8 mouse cellular contexts compared by ENCODE assay signal in the genomic region with DNA sequence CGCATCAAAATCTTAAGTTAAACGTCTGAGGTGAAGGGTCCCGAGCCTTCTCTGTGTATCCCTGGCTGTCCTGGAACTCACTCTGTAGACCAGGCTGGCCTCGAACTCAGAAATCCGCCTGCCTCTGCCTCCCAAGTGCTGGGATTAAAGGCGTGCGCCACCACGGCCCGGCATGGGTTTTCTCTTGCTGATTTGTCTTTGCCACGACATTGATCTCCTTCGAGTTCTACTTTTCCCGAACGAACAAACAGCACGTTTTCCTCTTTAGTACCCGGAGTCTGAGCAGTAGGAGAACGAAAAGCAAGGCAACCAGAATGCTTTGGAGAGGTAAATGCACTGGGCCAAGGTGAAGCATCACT. TPM values are rescaled to one million over a fixed set of nuclear protein-coding genes. Genes with fewer than 3 reads are reported as not detected.
A peak's percentile ranks its signal among the peaks of the same experiment; 100 is the strongest.
DNase-seq lines count a peak whose midpoint lies in the region; ATAC-seq and TF ChIP-seq lines count a peak whose summit lies in the region.
"Not testable (repeated sequence)": the region's sequence is repeated elsewhere in the genome, so short reads cannot be mapped to it uniquely, and the experiment has no call there.

No protein-coding gene starts in this region.

- DNase-seq in MEL (ENCODE audit: low read depth, low spot score); limb, embryonic 10.5 days (ENCODE audit: low spot score); liver, postnatal 0 days: not testable (repeated sequence)

- ATAC-seq in heart, embryonic 11.5 days (replicated peaks; ENCODE audit: insufficient number of reproducible peaks, low FRiP score, low TSS enrichment); liver, postnatal 0 days; stomach, embryonic 15.5 days (ENCODE audit: insufficient read depth, low FRiP score, low read depth): not testable (repeated sequence)
- ATAC-seq in hindbrain, embryonic 16.5 days = peak; percentile 3; the same call in 1 of the 2 replicates
- ATAC-seq in midbrain, embryonic 15.5 days (replicated peaks) = peak; percentile 2; the same call in 1 of the 2 replicates

- H3K4me3 ChIP-seq in MEL (ENCODE audit: control insufficient read depth in 1 of 2, insufficient read depth in 1 of 2, low read depth in 2 of 2, low read length in 2 of 2) = peak overlapping the region; percentile 38 to 62
- peak overlapping the region; percentile 74 for H3K4me3 ChIP-seq in embryonic fibroblast, embryonic 13.5 days (ENCODE audit: insufficient read depth, low read length)
- peak overlapping the region; percentile 87 for H3K4me3 ChIP-seq in heart, embryonic 11.5 days (ENCODE audit: low read depth, low read length)
- peak overlapping the region; percentile 77 for H3K4me3 ChIP-seq in hindbrain, embryonic 16.5 days (ENCODE audit: low read length)
- peak overlapping the region; percentile 83 for H3K4me3 ChIP-seq in limb, embryonic 10.5 days
- H3K4me3 ChIP-seq in liver, postnatal 0 days (ENCODE audit: low read depth, low read length) = peak overlapping the region; percentile 92
- H3K4me3 ChIP-seq in midbrain, embryonic 15.5 days = peak overlapping the region; percentile 87
- H3K4me3 ChIP-seq in stomach, embryonic 15.5 days (replicated peaks) = peak overlapping the region; percentile 87

- H3K4me1 ChIP-seq in MEL (ENCODE audit: control insufficient read depth in 1 of 2, insufficient read depth in 2 of 2, low read length in 2 of 2) = peaks cover 0 to 22% of the 10 kb centered on the region in 2 experiments; a peak in 3 of 4 replicates
- not testable (repeated sequence) for H3K4me1 ChIP-seq in embryonic fibroblast, embryonic 13.5 days (ENCODE audit: control insufficient read depth, insufficient read depth, low read length)
- H3K4me1 ChIP-seq in heart, embryonic 11.5 days (ENCODE audit: control insufficient read depth, insufficient read depth, low read length) = peaks cover 41% of the 10 kb centered on the region
- peaks cover 28% of the 10 kb centered on the region for H3K4me1 ChIP-seq in hindbrain, embryonic 16.5 days (ENCODE audit: control insufficient read depth, insufficient read depth, low read depth, low read length)
- H3K4me1 ChIP-seq in limb, embryonic 10.5 days = peaks cover 33% of the 10 kb centered on the region
- peaks cover 17% of the 10 kb centered on the region for H3K4me1 ChIP-seq in liver, postnatal 0 days (ENCODE audit: insufficient read depth)
- peaks cover 30% of the 10 kb centered on the region for H3K4me1 ChIP-seq in midbrain, embryonic 15.5 days
- H3K4me1 ChIP-seq in stomach, embryonic 15.5 days = peaks cover 17% of the 10 kb centered on the region

- not testable (repeated sequence) for H3K27me3 ChIP-seq in MEL (ENCODE audit: control insufficient read depth in 1 of 2, insufficient read depth in 2 of 2, low read length in 2 of 2); heart, embryonic 11.5 days (ENCODE audit: control insufficient read depth, insufficient read depth, low read length); hindbrain, embryonic 16.5 days (replicated peaks; ENCODE audit: control insufficient read depth, insufficient read depth, low read length); liver, postnatal 0 days (ENCODE audit: insufficient read depth, low read length); midbrain, embryonic 15.5 days (replicated peaks)
- H3K27me3 ChIP-seq in limb, embryonic 10.5 days (ENCODE audit: low read depth, poor library complexity, severe bottlenecking) = peaks cover 30% of the 10 kb centered on the region
- peaks cover 12% of the 10 kb centered on the region; the same call in 1 of the 2 replicates for H3K27me3 ChIP-seq in stomach, embryonic 15.5 days (replicated peaks)

- 35% methylated on average over 16 of the region's 16 CpGs for WGBS in heart, embryonic 11.5 days (ENCODE audit: insufficient replicate concordance)
- 44% methylated on average over 16 of the region's 16 CpGs for WGBS in hindbrain, embryonic 16.5 days
- whole genome bisulfite sequencing in limb, embryonic 10.5 days = 51% methylated on average over 16 of the region's 16 CpGs
- WGBS in liver, postnatal 0 days (ENCODE audit: insufficient replicate concordance) = 39% methylated on average over 16 of the region's 16 CpGs
- WGBS in midbrain, embryonic 15.5 days = 50% methylated on average over 16 of the region's 16 CpGs
- 40% methylated on average over 16 of the region's 16 CpGs for WGBS in stomach, embryonic 15.5 days

- H3K9me3 ChIP-seq in MEL (replicated peaks; ENCODE audit: insufficient read depth, low read length); heart, embryonic 11.5 days (replicated peaks; ENCODE audit: control insufficient read depth, low read length); hindbrain, embryonic 16.5 days (ENCODE audit: control insufficient read depth, low read length); limb, embryonic 10.5 days (replicated peaks); liver, postnatal 0 days (ENCODE audit: low read length); midbrain, embryonic 15.5 days; stomach, embryonic 15.5 days: not testable (repeated sequence)

- H3K36me3 ChIP-seq in MEL (ENCODE audit: control insufficient read depth in 1 of 2, insufficient read depth in 2 of 2, low read length in 2 of 2) = peaks cover 0 to 10% of the 10 kb centered on the region in 2 experiments; a peak in 1 of 4 replicates
- H3K36me3 ChIP-seq in heart, embryonic 11.5 days (ENCODE audit: control insufficient read depth, insufficient read depth, low read length); liver, postnatal 0 days (replicated peaks; ENCODE audit: insufficient read depth, low read length); stomach, embryonic 15.5 days: not testable (repeated sequence)
- peaks cover 30% of the 10 kb centered on the region for H3K36me3 ChIP-seq in hindbrain, embryonic 16.5 days (ENCODE audit: control insufficient read depth, insufficient read depth, low read length)
- peaks cover 34% of the 10 kb centered on the region for H3K36me3 ChIP-seq in limb, embryonic 10.5 days
- H3K36me3 ChIP-seq in midbrain, embryonic 15.5 days (replicated peaks) = peaks cover 20% of the 10 kb centered on the region; the same call in 1 of the 2 replicates

- not testable (repeated sequence) for TF ChIP-seq RAD21 in MEL (IDR thresholded peaks at IDR 0.05; ENCODE audit: low read depth, low read length)

- TF ChIP-seq CTCF in MEL (IDR thresholded peaks at IDR 0.05 in 2 of 3, conservative IDR thresholded peaks at IDR 0.05 in 1 of 3; ENCODE audit: control insufficient read depth in 1 of 3, insufficient read depth in 1 of 3, low read depth in 2 of 3, low read length in 3 of 3, poor library complexity in 1 of 3, severe bottlenecking in 1 of 3); embryonic fibroblast, embryonic 13.5 days (IDR thresholded peaks at IDR 0.05; ENCODE audit: borderline replicate concordance, insufficient read depth, low read length); liver, postnatal 0 days (IDR thresholded peaks at IDR 0.05; ENCODE audit: low read depth): not testable (repeated sequence)

- not testable (repeated sequence) for TF ChIP-seq EP300 in MEL (IDR thresholded peaks at IDR 0.05; ENCODE audit: low read depth in 1 of 2, low read length in 2 of 2); liver, postnatal 0 days (IDR thresholded peaks at IDR 0.05; ENCODE audit: low read depth)

- H3K27ac ChIP-seq in MEL (ENCODE audit: control insufficient read depth, low read depth, low read length); embryonic fibroblast, embryonic 13.5 days (ENCODE audit: insufficient read depth, low read length): not testable (repeated sequence)
- H3K27ac ChIP-seq in heart, embryonic 11.5 days (ENCODE audit: low read depth, low read length) = peak overlapping the region; percentile 98; the same call in 1 of the 2 replicates
- H3K27ac ChIP-seq in hindbrain, embryonic 16.5 days (ENCODE audit: low read depth, low read length) = peak overlapping the region; percentile 95
- H3K27ac ChIP-seq in limb, embryonic 10.5 days = peak overlapping the region; percentile 99
- peak overlapping the region; percentile 98; the same call in 1 of the 2 replicates for H3K27ac ChIP-seq in liver, postnatal 0 days (ENCODE audit: low read depth)
- peak overlapping the region; percentile 98 for H3K27ac ChIP-seq in midbrain, embryonic 15.5 days
- H3K27ac ChIP-seq in stomach, embryonic 15.5 days = peak overlapping the region; percentile 95; the same call in 1 of the 2 replicates

- H3K4me2 ChIP-seq in heart, embryonic 11.5 days = peak overlapping the region; percentile 82
- peak overlapping the region; percentile 86 for H3K4me2 ChIP-seq in hindbrain, embryonic 16.5 days (ENCODE audit: low read length)
- H3K4me2 ChIP-seq in liver, postnatal 0 days (ENCODE audit: low read depth, low read length) = peak overlapping the region; percentile 78
- H3K4me2 ChIP-seq in midbrain, embryonic 15.5 days = peak overlapping the region; percentile 95
- peak overlapping the region; percentile 78 for H3K4me2 ChIP-seq in stomach, embryonic 15.5 days

- not testable (repeated sequence) for TF ChIP-seq POLR2A in MEL (IDR thresholded peaks at IDR 0.05; ENCODE audit: control insufficient read depth in 1 of 2, insufficient read depth in 1 of 2, low read depth in 1 of 2, low read length in 2 of 2, poor library complexity in 1 of 2); embryonic fibroblast, embryonic 13.5 days (IDR thresholded peaks at IDR 0.05; ENCODE audit: low read depth, low read length)

- not testable (repeated sequence) for H3K79me2 ChIP-seq in MEL (ENCODE audit: control insufficient read depth, insufficient read depth, low read length, poor library complexity)

- peak overlapping the region; percentile 61 for H3K9ac ChIP-seq in MEL (ENCODE audit: control insufficient read depth, low read depth, low read length, poor library complexity, severe bottlenecking)
- H3K9ac ChIP-seq in heart, embryonic 11.5 days (ENCODE audit: low read depth, low read length) = peak overlapping the region; percentile 98
- H3K9ac ChIP-seq in hindbrain, embryonic 16.5 days (ENCODE audit: low read depth, low read length) = peak overlapping the region; percentile 51
- H3K9ac ChIP-seq in liver, postnatal 0 days (replicated peaks) = peak overlapping the region; percentile 90; the same call in 1 of the 2 replicates
- H3K9ac ChIP-seq in midbrain, embryonic 15.5 days = 0 out of 2 replicates have a peak overlapping the region, but pooled peaks have one; percentile 96
- peak overlapping the region; percentile 99 for H3K9ac ChIP-seq in stomach, embryonic 15.5 days

RNA-seq across cellular contexts. Expression of gene Smarcd1, which starts 0.3 kb away (rescaled TPM):
- 19.5 and 20.1 TPM in 2 replicates for total RNA-seq in MEL (2012; rRNA removed)
- 100 to 1,000 TPM in 1 of 2 experiments, 10 to 100 TPM in 1; 72.5 to 247 TPM for polyA plus RNA-seq in MEL (2012; ENCODE audit: insufficient read depth in 1 of 2, insufficient read length in 2 of 2, low read depth in 1 of 2, low replicate concordance in 2 of 2, missing spikeins in 1 of 2)
- polyA plus RNA-seq in embryonic fibroblast, embryonic 13.5 days (2011; ENCODE audit: insufficient read length, low read depth, missing spikeins) = 28.1 and 36.8 TPM in 2 replicates
- 24.8 and 26.6 TPM in 2 replicates for polyA plus RNA-seq in heart, embryonic 11.5 days (2014; fragmentation: Nextera tagmentation; extraction: Ambion mirVana)
- 71.7 and 86.2 TPM in 2 replicates for polyA plus RNA-seq in hindbrain, embryonic 16.5 days (2015; fragmentation: Nextera tagmentation; extraction: Ambion mirVana)
- polyA plus RNA-seq in limb, embryonic 10.5 days (2016; fragmentation: Nextera tagmentation; extraction: Ambion mirVana) = 84.0 and 85.8 TPM in 2 replicates
- polyA plus RNA-seq in liver, postnatal 0 days (2015; fragmentation: Nextera tagmentation; extraction: Ambion mirVana) = 4.7 and 5.3 TPM in 2 replicates
- 114 and 119 TPM in 2 replicates for polyA plus RNA-seq in midbrain, embryonic 15.5 days (2015; fragmentation: Nextera tagmentation; extraction: Ambion mirVana)
- 24.1 and 27.0 TPM in 2 replicates for polyA plus RNA-seq in stomach, embryonic 15.5 days (2015; fragmentation: Nextera tagmentation; extraction: Ambion mirVana)

RNA-seq across cellular contexts. Expression of gene Gm17349, which starts 3.7 kb away (rescaled TPM):
- total RNA-seq in MEL (2012; rRNA removed) = 1.7 and 2.1 TPM in 2 replicates
- polyA plus RNA-seq in MEL (2012; ENCODE audit: insufficient read depth in 1 of 2, insufficient read length in 2 of 2, low read depth in 1 of 2, low replicate concordance in 2 of 2, missing spikeins in 1 of 2) = not detected
- not detected in 2 replicates for polyA plus RNA-seq in embryonic fibroblast, embryonic 13.5 days (2011; ENCODE audit: insufficient read length, low read depth, missing spikeins)
- polyA plus RNA-seq in heart, embryonic 11.5 days (2014; fragmentation: Nextera tagmentation; extraction: Ambion mirVana) = not detected in 2 replicates
- polyA plus RNA-seq in hindbrain, embryonic 16.5 days (2015; fragmentation: Nextera tagmentation; extraction: Ambion mirVana) = not detected in 2 replicates
- not detected in 2 replicates for polyA plus RNA-seq in limb, embryonic 10.5 days (2016; fragmentation: Nextera tagmentation; extraction: Ambion mirVana)
- 1.3 and 2.9 TPM in 2 replicates for polyA plus RNA-seq in liver, postnatal 0 days (2015; fragmentation: Nextera tagmentation; extraction: Ambion mirVana)
- not detected in 2 replicates for polyA plus RNA-seq in midbrain, embryonic 15.5 days (2015; fragmentation: Nextera tagmentation; extraction: Ambion mirVana)
- not detected in 2 replicates for polyA plus RNA-seq in stomach, embryonic 15.5 days (2015; fragmentation: Nextera tagmentation; extraction: Ambion mirVana)

RNA-seq across cellular contexts. Expression of gene Gpd1, which starts 15.7 kb away (rescaled TPM):
- total RNA-seq in MEL (2012; rRNA removed) = 0.13 and 0.23 TPM in 2 replicates
- polyA plus RNA-seq in MEL (2012; ENCODE audit: insufficient read depth in 1 of 2, insufficient read length in 2 of 2, low read depth in 1 of 2, low replicate concordance in 2 of 2, missing spikeins in 1 of 2) = under 1 TPM in 1 of 2 experiments, not detected in 1; 0.52 TPM
- 0.53 and 0.54 TPM in 2 replicates for polyA plus RNA-seq in embryonic fibroblast, embryonic 13.5 days (2011; ENCODE audit: insufficient read length, low read depth, missing spikeins)
- polyA plus RNA-seq in heart, embryonic 11.5 days (2014; fragmentation: Nextera tagmentation; extraction: Ambion mirVana) = 0.62 and 0.63 TPM in 2 replicates
- polyA plus RNA-seq in hindbrain, embryonic 16.5 days (2015; fragmentation: Nextera tagmentation; extraction: Ambion mirVana) = 3.1 and 4.6 TPM in 2 replicates
- 0.29 and 0.59 TPM in 2 replicates for polyA plus RNA-seq in limb, embryonic 10.5 days (2016; fragmentation: Nextera tagmentation; extraction: Ambion mirVana)
- 147 and 150 TPM in 2 replicates for polyA plus RNA-seq in liver, postnatal 0 days (2015; fragmentation: Nextera tagmentation; extraction: Ambion mirVana)
- 1.5 and 1.8 TPM in 2 replicates for polyA plus RNA-seq in midbrain, embryonic 15.5 days (2015; fragmentation: Nextera tagmentation; extraction: Ambion mirVana)
- 4.8 and 5.3 TPM in 2 replicates for polyA plus RNA-seq in stomach, embryonic 15.5 days (2015; fragmentation: Nextera tagmentation; extraction: Ambion mirVana)

RNA-seq across cellular contexts. Expression of gene Cox14, which starts 23.8 kb away (rescaled TPM):
- 117 and 125 TPM in 2 replicates for total RNA-seq in MEL (2012; rRNA removed)
- polyA plus RNA-seq in MEL (2012; ENCODE audit: insufficient read depth in 1 of 2, insufficient read length in 2 of 2, low read depth in 1 of 2, low replicate concordance in 2 of 2, missing spikeins in 1 of 2) = 100 to 1,000 TPM in 1 of 2 experiments, not detected in 1; 113 TPM
- polyA plus RNA-seq in embryonic fibroblast, embryonic 13.5 days (2011; ENCODE audit: insufficient read length, low read depth, missing spikeins) = 58.2 and 66.5 TPM in 2 replicates
- polyA plus RNA-seq in heart, embryonic 11.5 days (2014; fragmentation: Nextera tagmentation; extraction: Ambion mirVana) = 176 and 187 TPM in 2 replicates
- polyA plus RNA-seq in hindbrain, embryonic 16.5 days (2015; fragmentation: Nextera tagmentation; extraction: Ambion mirVana) = 175 and 191 TPM in 2 replicates
- 113 and 127 TPM in 2 replicates for polyA plus RNA-seq in limb, embryonic 10.5 days (2016; fragmentation: Nextera tagmentation; extraction: Ambion mirVana)
- 111 and 117 TPM in 2 replicates for polyA plus RNA-seq in liver, postnatal 0 days (2015; fragmentation: Nextera tagmentation; extraction: Ambion mirVana)
- 150 and 157 TPM in 2 replicates for polyA plus RNA-seq in midbrain, embryonic 15.5 days (2015; fragmentation: Nextera tagmentation; extraction: Ambion mirVana)
- polyA plus RNA-seq in stomach, embryonic 15.5 days (2015; fragmentation: Nextera tagmentation; extraction: Ambion mirVana) = 156 and 220 TPM in 2 replicates

RNA-seq across cellular contexts. Expression of gene Asic1, which starts 31.5 kb away (rescaled TPM):
- total RNA-seq in MEL (2012; rRNA removed) = 0.08 TPM in 1 of 2 replicates, not detected in the other
- polyA plus RNA-seq in MEL (2012; ENCODE audit: insufficient read depth in 1 of 2, insufficient read length in 2 of 2, low read depth in 1 of 2, low replicate concordance in 2 of 2, missing spikeins in 1 of 2) = 1 to 10 TPM in 1 of 2 experiments, not detected in 1; 1.0 TPM
- polyA plus RNA-seq in embryonic fibroblast, embryonic 13.5 days (2011; ENCODE audit: insufficient read length, low read depth, missing spikeins) = 0.65 and 1.0 TPM in 2 replicates
- 1.8 and 2.1 TPM in 2 replicates for polyA plus RNA-seq in heart, embryonic 11.5 days (2014; fragmentation: Nextera tagmentation; extraction: Ambion mirVana)
- 45.1 and 59.4 TPM in 2 replicates for polyA plus RNA-seq in hindbrain, embryonic 16.5 days (2015; fragmentation: Nextera tagmentation; extraction: Ambion mirVana)
- polyA plus RNA-seq in limb, embryonic 10.5 days (2016; fragmentation: Nextera tagmentation; extraction: Ambion mirVana) = 1.1 TPM in 2 replicates
- 0.38 and 0.54 TPM in 2 replicates for polyA plus RNA-seq in liver, postnatal 0 days (2015; fragmentation: Nextera tagmentation; extraction: Ambion mirVana)
- polyA plus RNA-seq in midbrain, embryonic 15.5 days (2015; fragmentation: Nextera tagmentation; extraction: Ambion mirVana) = 64.0 and 65.9 TPM in 2 replicates
- 1.6 and 2.3 TPM in 2 replicates for polyA plus RNA-seq in stomach, embryonic 15.5 days (2015; fragmentation: Nextera tagmentation; extraction: Ambion mirVana)

Comparison
In these comparisons a context has a peak if more than half of its experiments do, and no peak if none do; other contexts are left out.
1. RNA of gene Gpd1, which starts 15.7 kb away (polyA plus RNA-seq): 147 to 150 TPM in liver, postnatal 0 days; 4.8 to 5.3 TPM in stomach, embryonic 15.5 days, 3.1 to 4.6 TPM in hindbrain, embryonic 16.5 days, 1.5 to 1.8 TPM in midbrain, embryonic 15.5 days, 0.62 to 0.63 TPM in heart, embryonic 11.5 days, 0.29 to 0.59 TPM in limb, embryonic 10.5 days, 0.53 to 0.54 TPM in embryonic fibroblast, embryonic 13.5 days and 0.52 TPM in MEL; every median in the first group is over 10 times any median in the second.
2. Peak in every context shown above with its lines, with median percentiles within 50 percentile points of each other: H3K4me3 ChIP-seq, H3K9ac ChIP-seq and H3K4me2 ChIP-seq.